Mouse (Mus musculus) kidney, adult 8-10 months (tissue): ENCODE results near the gene Gm29797.
A peak's percentile ranks its signal among the peaks of the same experiment; 100 is the strongest.

ENCODE experiments used
- DNase-seq, 2 experiments: peaks; one replicate each; pipeline ENCODE4 v3.0.0; 2022

The Gm29797 gene

GRCm38 (mm10) chr2:181673501-181673900 lies 16.7 kb downstream of the Gm29797 start:
- DNase-seq = no peak

GRCm38 (mm10) chr2:181674934-181675333 lies 18.1 kb downstream of the Gm29797 start:
- DNase-seq = no peak

GRCm38 (mm10) chr2:181675454-181675853 lies 18.6 kb downstream of the Gm29797 start:
- peak; percentile 78 to 84 for DNase-seq

- DNase-seq = no peak
These were observed 19.6 kb downstream of the Gm29797 start for GRCm38 (mm10) chr2:181676424-181676823.

- DNase-seq = peak; percentile 54 to 67
These were observed 20.4 kb downstream of the Gm29797 start for GRCm38 (mm10) chr2:181677096-181677754.

GRCm38 (mm10) chr2:181677755-181678098 lies 20.9 kb downstream of the Gm29797 start:
- DNase-seq = peak; percentile 31 to 66

GRCm38 (mm10) chr2:181678780-181679179 lies 21.9 kb downstream of the Gm29797 start:
- DNase-seq = peak; percentile 87 to 88

GRCm38 (mm10) chr2:181679951-181680715 lies 23.3 kb downstream of the Gm29797 start, which contains the start of gene Tcea2:
Gene Tcea2 (plus strand): TSS chr2:181680310.
- DNase-seq = peak; percentile 75 to 76

GRCm38 (mm10) chr2:181680716-181681117 lies 23.9 kb downstream of the Gm29797 start:
- DNase-seq = no peak

- DNase-seq = no peak
These were observed 25.1 kb downstream of the Gm29797 start for GRCm38 (mm10) chr2:181681978-181682377.

GRCm38 (mm10) chr2:181683381-181683780 lies 26.5 kb downstream of the Gm29797 start:
- no peak for DNase-seq

- no peak for DNase-seq
These were observed 27.9 kb downstream of the Gm29797 start for GRCm38 (mm10) chr2:181684713-181685112.

- no peak for DNase-seq
These were observed 28.9 kb downstream of the Gm29797 start for GRCm38 (mm10) chr2:181685686-181686085.

GRCm38 (mm10) chr2:181687586-181687985 lies 30.8 kb downstream of the Gm29797 start:
- DNase-seq = no peak

GRCm38 (mm10) chr2:181689466-181690160 lies 32.8 kb downstream of the Gm29797 start:
- no peak for DNase-seq

- no peak for DNase-seq
These were observed 34.2 kb downstream of the Gm29797 start for GRCm38 (mm10) chr2:181691083-181691482.

- DNase-seq = no peak
These were observed 34.7 kb downstream of the Gm29797 start for GRCm38 (mm10) chr2:181691571-181691970.

GRCm38 (mm10) chr2:181692304-181692703 lies 35.5 kb downstream of the Gm29797 start:
- no peak for DNase-seq

GRCm38 (mm10) chr2:181693339-181694280 lies 36.8 kb downstream of the Gm29797 start, which contains the start of gene Rgs19:
Gene Rgs19 (minus strand): TSS chr2:181693977.
- DNase-seq = peak; percentile 62 to 64

GRCm38 (mm10) chr2:181694581-181694980 lies 37.7 kb downstream of the Gm29797 start:
- DNase-seq = no peak

- no peak for DNase-seq
These were observed 38.9 kb downstream of the Gm29797 start for GRCm38 (mm10) chr2:181695776-181696175.

- no peak for DNase-seq
These were observed 40.1 kb downstream of the Gm29797 start for GRCm38 (mm10) chr2:181696801-181697420.
